Mouse (Mus musculus) 416B (cell line): ENCODE data around the gene Olfr159.
"Not testable (repeated sequence)": the region's sequence is repeated elsewhere in the genome, so short reads cannot be mapped to it uniquely, and the experiment has no call there.

ENCODE experiments used
- DNase-seq: peaks from one replicate; pipeline ENCODE4 v3.0.0; 2011; ENCODE audit warnings: low read depth

Olfr159 gene

DNA sequence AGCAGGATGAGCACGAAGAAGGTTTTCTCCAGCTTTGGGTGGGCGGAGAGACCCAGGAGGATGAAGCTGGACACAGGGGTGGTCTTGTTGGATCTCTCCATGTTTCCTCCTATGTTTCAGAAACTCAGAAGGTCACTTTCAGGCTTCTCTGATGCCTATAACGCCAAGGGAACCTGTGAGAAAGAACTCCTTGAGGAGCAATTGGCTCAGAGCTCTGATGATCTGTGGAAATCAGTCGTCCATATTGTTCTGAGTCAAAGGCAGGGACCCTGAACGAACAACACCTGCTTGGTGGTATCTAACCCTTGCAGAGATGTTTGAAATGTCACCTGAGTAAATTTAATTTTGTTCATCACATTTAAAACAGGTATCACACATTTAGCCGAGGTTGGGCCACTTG lies at the start of gene Olfr159:
Gene Olfr159, minus strand, starts transcription at position 101 of the 400 bp plus-strand sequence.
- no peak for DNase-seq

GRCm38 (mm10) chr4:43798936-43799335 lies 28.1 kb upstream of the Olfr159 start:
- DNase-seq: no peak

DNA sequence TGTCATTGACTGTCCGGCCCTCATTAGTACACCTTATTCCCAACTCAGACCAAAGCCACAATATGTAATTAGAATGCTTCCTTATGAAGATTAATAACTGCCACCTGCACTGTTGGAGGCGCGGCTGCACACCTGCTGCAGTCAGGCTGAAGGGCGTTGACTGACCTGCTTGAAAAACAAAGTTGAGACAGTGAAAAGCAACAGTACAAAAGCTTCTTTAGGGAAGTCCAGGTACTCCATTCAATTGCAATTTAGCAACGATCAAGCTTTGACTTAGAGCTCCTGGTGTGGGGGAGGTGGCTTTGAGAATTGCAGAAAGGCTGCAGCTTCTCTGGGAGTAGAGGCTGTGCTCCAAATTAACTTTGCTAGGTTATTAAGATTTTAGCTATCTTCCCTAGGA lies 25.0 kb upstream of the Olfr159 start:
- not testable (repeated sequence) for DNase-seq

- no peak for DNase-seq
Measured at GRCm38 (mm10) chr4:43795296-43795695, 24.5 kb upstream of the Olfr159 start.

GRCm38 (mm10) chr4:43772304-43772703 lies 1.5 kb upstream of the Olfr159 start:
- no peak for DNase-seq

DNA sequence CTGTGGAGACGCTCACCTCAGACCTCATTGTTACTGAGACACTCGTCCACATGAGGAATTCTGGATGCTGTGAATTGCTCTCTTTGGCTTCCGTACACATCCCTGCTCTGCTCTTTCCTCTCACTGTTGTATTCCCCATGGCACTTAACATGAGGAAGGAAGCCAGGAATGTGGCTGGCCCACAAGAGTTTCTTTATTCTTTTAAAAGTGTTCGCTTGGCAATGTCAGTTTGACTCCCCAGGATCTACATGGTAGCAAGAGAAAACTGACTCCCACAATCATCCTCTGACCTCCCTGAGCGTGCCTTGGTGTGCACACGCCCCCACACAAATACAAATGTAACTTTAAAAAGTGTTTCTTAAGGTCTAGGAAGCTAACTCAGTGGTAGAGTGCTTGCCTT lies 817 bp upstream of the Olfr159 start:
- DNase-seq: no peak

DNA sequence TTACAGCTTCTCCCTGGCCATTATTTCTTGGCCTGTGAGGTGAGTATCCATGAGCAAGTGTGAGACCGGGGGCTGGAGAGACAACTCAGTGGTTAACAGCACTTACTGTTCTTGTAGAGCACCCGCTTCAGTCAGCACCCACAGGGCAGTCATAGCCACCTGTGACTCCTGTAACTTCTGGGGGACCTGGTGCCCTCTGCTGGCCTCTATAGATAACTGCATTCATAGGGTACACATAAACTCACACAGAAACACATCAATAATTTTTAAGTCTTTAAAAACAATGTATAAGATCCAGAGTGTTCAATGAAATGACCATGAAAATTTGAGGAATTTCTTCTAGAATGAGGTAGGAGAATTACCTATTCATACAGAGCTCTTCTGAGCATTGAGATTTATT lies 1.4 kb downstream of the Olfr159 start:
- no peak for DNase-seq

DNA sequence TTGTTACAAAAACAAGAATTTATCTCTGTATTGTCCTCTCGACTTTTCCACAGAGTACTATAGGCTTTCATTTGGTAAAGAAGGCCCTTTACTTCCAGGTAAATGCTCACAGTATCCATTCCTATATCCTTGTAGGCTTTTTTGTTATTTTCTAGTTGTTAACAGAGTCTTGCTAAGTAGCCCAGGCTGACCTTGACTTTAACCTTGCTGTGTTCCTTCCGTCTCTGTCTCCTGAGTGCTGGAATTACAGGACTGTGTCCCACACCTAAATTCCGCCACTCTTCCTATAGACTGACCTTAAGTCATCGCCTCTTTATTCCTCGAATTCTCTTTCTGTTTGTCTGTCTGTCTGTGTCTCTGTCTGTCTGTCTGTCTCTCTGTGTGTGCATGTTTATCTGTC lies 2.5 kb downstream of the Olfr159 start:
- DNase-seq: no peak

- peak; percentile 65 for DNase-seq
Measured at GRCm38 (mm10) chr4:43763410-43763809, 7.4 kb downstream of the Olfr159 start.

DNA sequence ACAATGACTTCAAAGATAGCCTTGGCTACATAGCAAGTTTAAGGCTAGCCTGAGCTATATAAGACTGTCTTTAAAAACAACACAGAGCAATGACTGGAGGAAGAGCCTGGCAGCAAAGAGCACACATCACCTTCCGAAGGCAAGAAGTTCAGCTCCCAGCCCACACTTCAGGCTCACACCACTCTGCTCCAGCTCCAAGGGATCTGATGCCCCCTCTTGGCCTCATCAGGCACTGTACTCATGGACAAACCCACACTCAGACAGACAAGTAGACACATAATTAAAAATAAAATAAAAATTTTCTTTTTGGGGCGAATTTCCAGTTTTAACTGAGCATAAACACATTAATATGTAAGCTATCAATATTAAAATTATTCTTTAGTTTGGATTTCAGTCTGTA lies 9.5 kb downstream of the Olfr159 start:
- peak; percentile 12 for DNase-seq

GRCm38 (mm10) chr4:43760460-43760859 lies 10.3 kb downstream of the Olfr159 start:
- peak; percentile 28 for DNase-seq

- DNase-seq: no peak
Measured at GRCm38 (mm10) chr4:43759571-43760418, 11.0 kb downstream of the Olfr159 start.

- peak; percentile 31 for DNase-seq
Measured at GRCm38 (mm10) chr4:43757213-43757612, 13.6 kb downstream of the Olfr159 start.

- peak; percentile 37 for DNase-seq
Measured at GRCm38 (mm10) chr4:43745187-43745586, 25.6 kb downstream of the Olfr159 start.

DNA sequence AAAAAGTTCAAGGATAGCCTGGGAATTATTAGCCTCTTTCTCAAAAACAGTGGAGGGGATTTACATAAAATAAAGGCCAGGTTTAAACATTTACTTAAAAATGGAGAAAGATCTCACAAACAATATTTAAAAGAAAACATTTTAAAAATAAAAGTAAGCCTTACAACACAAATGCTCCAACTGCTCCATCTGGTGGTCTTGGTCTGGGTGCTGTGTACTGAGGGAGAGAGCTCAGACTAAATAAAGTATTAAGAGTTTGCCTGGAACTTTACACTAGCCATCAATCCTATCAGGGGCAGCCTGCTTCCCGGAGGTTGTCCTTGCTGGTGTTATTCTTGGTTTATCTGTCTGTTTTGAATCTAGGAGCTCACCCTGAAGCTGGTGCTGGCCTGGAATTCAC lies 27.7 kb downstream of the Olfr159 start:
- no peak for DNase-seq

DNA sequence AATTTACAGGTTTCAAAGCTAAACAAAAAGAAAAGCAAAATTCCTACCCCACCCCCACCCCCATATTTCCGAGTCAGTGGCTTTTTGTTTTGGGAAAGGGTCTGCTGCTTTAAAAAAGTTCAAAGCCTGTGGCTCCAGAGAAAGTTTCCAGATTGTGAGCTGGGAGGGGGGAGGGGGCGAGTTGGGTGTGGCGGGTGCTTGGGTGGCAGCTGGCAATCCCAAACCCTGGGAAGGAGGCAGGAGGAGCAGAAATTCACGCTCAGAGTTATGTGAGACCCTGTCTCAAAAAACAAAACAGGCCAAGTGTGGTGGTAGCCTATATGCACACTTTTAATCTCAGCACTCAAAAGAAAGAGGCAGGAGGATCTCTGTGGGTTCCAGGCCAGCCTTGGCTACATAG lies 28.2 kb downstream of the Olfr159 start:
- no peak for DNase-seq

DNA sequence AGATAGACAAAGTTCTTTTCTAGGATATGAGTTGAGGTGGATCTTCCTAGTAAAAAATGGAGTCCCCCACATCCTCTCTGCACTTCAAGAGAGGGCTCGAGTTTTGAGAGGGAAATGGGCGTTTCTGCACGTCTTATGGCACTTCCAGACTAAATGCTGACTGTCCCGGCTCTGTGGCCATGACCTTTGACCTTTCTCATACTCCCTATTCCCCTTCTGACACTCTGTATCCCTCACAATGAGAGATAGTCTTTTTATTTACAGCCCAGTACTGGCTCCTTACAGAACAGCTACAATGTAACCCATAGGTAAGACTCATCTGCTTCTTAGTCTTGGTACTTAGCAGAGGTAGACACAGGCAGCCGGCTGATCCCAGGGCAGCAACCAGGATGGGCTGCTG lies 29.3 kb downstream of the Olfr159 start:
- no peak for DNase-seq

DNA sequence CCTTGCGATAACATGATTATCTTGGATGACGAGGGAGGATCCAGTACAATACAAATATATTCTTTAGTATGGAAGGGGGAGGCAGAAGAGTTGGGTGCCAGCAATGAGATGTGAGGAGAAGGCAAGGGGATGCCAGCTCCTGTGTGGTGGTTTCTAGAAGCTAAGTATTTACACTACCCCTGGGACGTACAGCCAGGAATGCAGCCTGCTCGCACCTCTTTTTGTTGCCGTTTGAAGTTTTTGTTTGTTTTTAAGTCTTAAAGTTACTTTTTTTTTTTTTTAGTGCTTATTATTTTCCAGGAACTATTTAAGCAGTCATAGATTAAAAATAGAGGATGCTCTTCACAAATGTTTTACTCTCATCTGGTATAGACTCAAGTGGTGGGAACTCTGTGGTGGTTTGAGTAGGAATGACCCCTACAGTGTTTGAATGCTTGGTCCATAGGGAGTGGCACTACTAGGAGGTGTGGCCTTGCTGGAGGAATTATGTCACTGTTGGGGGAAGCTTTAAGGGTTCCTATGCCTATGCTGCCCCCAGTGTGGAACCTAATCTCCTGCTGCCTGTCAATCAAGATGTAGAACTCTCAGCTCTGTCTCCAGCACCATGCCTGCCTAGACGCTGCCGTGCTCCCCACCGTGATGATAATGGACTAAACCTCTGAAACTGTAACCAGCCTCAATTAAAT lies 31.7 kb downstream of the Olfr159 start:
- DNase-seq: no peak

GRCm38 (mm10) chr4:43737144-43737543 lies 33.7 kb downstream of the Olfr159 start:
- DNase-seq: no peak

DNA sequence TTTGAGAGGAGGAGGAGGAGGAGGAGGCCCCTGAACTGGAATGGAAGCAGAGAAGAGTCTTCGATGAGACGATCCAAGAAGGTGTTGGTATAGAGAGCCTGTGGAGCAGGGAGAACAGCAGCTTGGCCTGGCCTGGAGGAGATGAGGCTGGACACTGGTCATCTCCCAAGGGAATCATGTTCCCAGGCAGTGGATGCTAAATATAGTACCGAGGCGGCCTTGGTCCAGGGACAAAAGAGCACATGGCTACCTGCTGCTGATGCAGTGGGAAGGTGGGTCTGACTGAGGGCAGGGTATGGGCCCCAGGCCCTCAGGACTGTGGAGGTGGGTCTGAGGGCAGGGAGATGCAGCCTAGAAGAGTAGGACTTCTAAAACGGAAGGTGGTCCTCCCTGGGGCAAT lies 37.6 kb downstream of the Olfr159 start:
- no peak for DNase-seq

DNA sequence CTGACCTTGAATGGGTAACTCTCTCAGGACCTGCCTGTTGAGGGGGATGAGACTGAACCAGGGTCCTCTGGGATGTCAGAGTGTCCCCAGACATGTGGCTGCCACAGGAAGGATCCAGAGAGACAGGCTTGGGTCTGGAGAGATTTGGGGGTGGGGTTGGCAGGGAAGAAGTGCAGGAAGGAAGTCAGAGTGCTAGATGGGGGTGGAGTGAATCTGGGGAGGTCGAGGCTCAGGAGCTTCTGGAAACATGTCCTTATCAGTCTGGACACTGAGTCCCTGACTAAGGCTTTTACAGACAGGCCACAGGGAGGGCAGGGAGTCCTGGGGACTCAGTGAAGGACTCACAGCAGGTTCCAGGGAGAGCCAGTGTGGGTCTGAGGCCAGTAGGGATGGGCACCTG lies 38.6 kb downstream of the Olfr159 start:
- DNase-seq: no peak

DNA sequence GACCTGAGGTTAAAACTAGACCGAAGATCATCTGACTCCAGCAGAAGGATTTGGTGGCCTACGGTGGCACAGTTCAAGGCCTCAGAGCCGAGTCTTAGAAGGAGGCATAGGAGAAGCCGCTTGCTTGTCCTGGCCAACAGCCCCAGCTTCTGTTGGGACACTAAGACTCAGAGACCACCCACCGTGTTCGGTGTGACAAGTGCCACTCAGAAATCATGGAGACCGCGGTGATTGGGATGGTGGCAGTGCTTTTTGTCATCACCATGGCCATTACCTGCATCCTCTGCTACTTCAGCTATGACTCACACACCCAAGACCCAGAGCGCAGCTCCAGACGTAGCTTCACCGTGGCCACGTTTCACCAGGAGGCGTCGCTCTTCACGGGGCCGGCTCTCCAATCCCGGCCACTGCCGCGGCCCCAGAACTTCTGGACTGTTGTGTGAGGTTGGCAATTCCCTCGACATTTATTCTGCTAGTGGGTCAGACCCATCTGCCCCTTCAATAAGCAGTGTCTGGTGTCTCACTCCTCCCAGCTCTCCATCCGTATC lies 40.0 kb downstream of the Olfr159 start:
- DNase-seq: no peak
